Mouse (Mus musculus) spleen, postnatal 36 days (tissue): ENCODE results near the gene Foxn4.

Source experiments
- DNase-seq, 2 experiments: peaks; one replicate each; pipeline ENCODE4 v3.0.0; 2022; ENCODE audit warnings: low spot score in 2 of 2, mixed read lengths in 1 of 2

The Foxn4 gene

GRCm38 (mm10) chr5:114279382-114280143 is 6.0 kb upstream of the Foxn4 start:
- no peak for DNase-seq

- no peak for DNase-seq
Measured at GRCm38 (mm10) chr5:114275991-114276390, 2.4 kb upstream of the Foxn4 start.

GRCm38 (mm10) chr5:114275339-114275738 is 1.7 kb upstream of the Foxn4 start:
- no peak for DNase-seq

- no peak for DNase-seq
Measured at GRCm38 (mm10) chr5:114269984-114270383, 3.6 kb downstream of the Foxn4 start.

GRCm38 (mm10) chr5:114269499-114269898 is 4.1 kb downstream of the Foxn4 start:
- DNase-seq: no peak

- DNase-seq: no peak
Measured at GRCm38 (mm10) chr5:114268646-114269045, 5.0 kb downstream of the Foxn4 start.

- DNase-seq: no peak
Measured at GRCm38 (mm10) chr5:114264791-114265190, 8.8 kb downstream of the Foxn4 start.

- DNase-seq: no peak
Measured at GRCm38 (mm10) chr5:114264030-114264459, 9.6 kb downstream of the Foxn4 start.

GRCm38 (mm10) chr5:114261494-114261893 is 12.1 kb downstream of the Foxn4 start:
- no peak for DNase-seq

GRCm38 (mm10) chr5:114259495-114259894 is 14.1 kb downstream of the Foxn4 start:
- DNase-seq: no peak

GRCm38 (mm10) chr5:114248174-114248589 is 25.4 kb downstream of the Foxn4 start:
- peak; percentile 14 to 28 for DNase-seq

- no peak for DNase-seq
Measured at GRCm38 (mm10) chr5:114246465-114246864, 27.1 kb downstream of the Foxn4 start.

GRCm38 (mm10) chr5:114239737-114240136 is 33.9 kb downstream of the Foxn4 start:
- no peak for DNase-seq

GRCm38 (mm10) chr5:114238924-114239323 is 34.7 kb downstream of the Foxn4 start:
- DNase-seq: no peak

GRCm38 (mm10) chr5:114228901-114229300 is 44.7 kb downstream of the Foxn4 start:
- DNase-seq: no peak

GRCm38 (mm10) chr5:114226051-114226450 is 47.6 kb downstream of the Foxn4 start:
- DNase-seq: no peak

- no peak for DNase-seq
Measured at GRCm38 (mm10) chr5:114218771-114219170, 54.8 kb downstream of the Foxn4 start.

GRCm38 (mm10) chr5:114213183-114213582 is 60.4 kb downstream of the Foxn4 start:
- DNase-seq: peak; percentile 63 to 74

- no peak for DNase-seq
Measured at GRCm38 (mm10) chr5:114206158-114206557, 67.4 kb downstream of the Foxn4 start.
